Mouse (Mus musculus): ENCODE data around the gene Enpp5.

Gene Enpp5

GRCm38 (mm10) chr17:44090916-44091315, 12.3 kb downstream of the Enpp5 start:
- CTCF ChIA-PET, result no interaction called here

- CTCF ChIA-PET, result no interaction called here
These were observed 12.9 kb downstream of the Enpp5 start for GRCm38 (mm10) chr17:44091512-44091911.

GRCm38 (mm10) chr17:44100486-44100885, 21.9 kb downstream of the Enpp5 start:
- CTCF ChIA-PET, result no interaction called here

- CTCF ChIA-PET, result no interaction called here
These were observed 22.3 kb downstream of the Enpp5 start for GRCm38 (mm10) chr17:44100906-44101305.

GRCm38 (mm10) chr17:44101961-44102360, 23.3 kb downstream of the Enpp5 start:
- CTCF ChIA-PET, result no interaction called here

GRCm38 (mm10) chr17:44105287-44106138, 26.9 kb downstream of the Enpp5 start, which contains the start of gene Enpp4:
TSS of gene Enpp4 (minus strand) at chr17:44105809.
- CTCF ChIA-PET, result no interaction called here

- CTCF ChIA-PET, result no interaction called here
These were observed 29.7 kb downstream of the Enpp5 start for GRCm38 (mm10) chr17:44108331-44108730.

- CTCF ChIA-PET, result no interaction called here
These were observed 38.0 kb downstream of the Enpp5 start for GRCm38 (mm10) chr17:44116584-44116983.

GRCm38 (mm10) chr17:44117721-44118120, 39.1 kb downstream of the Enpp5 start:
- CTCF ChIA-PET, result no interaction called here

- CTCF ChIA-PET, result no interaction called here
These were observed 39.6 kb downstream of the Enpp5 start for GRCm38 (mm10) chr17:44118231-44118630.

GRCm38 (mm10) chr17:44121366-44122100, 42.9 kb downstream of the Enpp5 start:
- CTCF ChIA-PET, result no interaction called here

- CTCF ChIA-PET, result interaction anchor here (0.6 kb wide), 1 partner anchor 245 kb away, joined by 3 read pairs; no protein-coding TSS in a partner anchor
These were observed 50.6 kb downstream of the Enpp5 start for GRCm38 (mm10) chr17:44129092-44129750.

GRCm38 (mm10) chr17:44130429-44130828, 51.8 kb downstream of the Enpp5 start:
- CTCF ChIA-PET, result interaction anchor here (0.6 kb wide), 1 partner anchor 90 kb away, joined by 6 read pairs; no protein-coding TSS in a partner anchor

GRCm38 (mm10) chr17:44134106-44134505, 55.5 kb downstream of the Enpp5 start:
- CTCF ChIA-PET, result no interaction called here

GRCm38 (mm10) chr17:44134545-44134944, 55.9 kb downstream of the Enpp5 start:
- CTCF ChIA-PET, result no interaction called here

- CTCF ChIA-PET, result no interaction called here
These were observed 57.4 kb downstream of the Enpp5 start for GRCm38 (mm10) chr17:44136018-44136417.

All from spleen, embryonic (tissue).